Comparison of ENCODE assay signal across 16 mouse cellular contexts in the genomic region with DNA sequence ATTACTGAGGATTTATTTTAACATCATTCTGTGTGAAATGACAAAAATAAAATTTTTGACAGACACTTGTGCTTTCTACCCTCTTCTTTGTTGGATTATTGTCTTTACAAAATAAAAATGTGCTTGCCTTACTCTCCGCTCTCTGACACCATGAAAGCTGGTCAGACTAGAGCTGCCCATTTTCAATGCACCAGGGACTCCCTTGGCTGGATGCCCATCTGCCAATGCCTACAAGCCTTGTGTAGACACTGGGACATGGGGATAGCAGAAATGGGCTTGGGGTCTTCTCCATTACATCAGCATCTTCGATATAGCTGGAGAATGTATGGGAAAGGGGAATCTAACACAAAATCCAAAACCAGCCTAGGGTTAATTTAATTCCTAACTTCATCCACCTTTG. TPM values are rescaled to one million over a fixed set of nuclear protein-coding genes. Genes with fewer than 3 reads are reported as not detected.
"Had no signal": no experiment of that assay in that cellular context is flagged by ENCODE, and none has a peak within 500 bp of the region (broad histone marks: within the 10 kb centered on the region; RNA-seq: fewer than 3 reads in every experiment).

No protein-coding gene starts in this region.

- H3K4me1 ChIP-seq: limb, embryonic 10.5 days; liver, embryonic 15.5 days; stomach, embryonic 15.5 days had no signal

- ATAC-seq: lung, postnatal 0 days had no signal

- H3K9ac ChIP-seq: liver, embryonic 15.5 days; neural tube, embryonic 13.5 days; stomach, embryonic 15.5 days had no signal

- H3K4me2 ChIP-seq: liver, embryonic 11.5 days; liver, embryonic 15.5 days; stomach, embryonic 15.5 days had no signal

- H3K9me3 ChIP-seq: limb, embryonic 10.5 days; liver, embryonic 15.5 days; neural tube, embryonic 13.5 days; stomach, embryonic 15.5 days had no signal

- H3K36me3 ChIP-seq: limb, embryonic 10.5 days; liver, embryonic 15.5 days; neural tube, embryonic 13.5 days; stomach, embryonic 15.5 days had no signal

- DNase-seq: kidney, adult 8-10 months; kidney, postnatal 25 days; lung, adult 2 months; lung, postnatal 36 days; right cerebral cortex, postnatal 14 days; thymus, adult 2 months; thymus, postnatal 25 days had no signal

- H3K4me3 ChIP-seq: limb, embryonic 10.5 days; liver, embryonic 15.5 days; stomach, embryonic 15.5 days had no signal

- H3K27ac ChIP-seq: limb, embryonic 10.5 days; liver, embryonic 15.5 days; stomach, embryonic 15.5 days had no signal

- H3K27me3 ChIP-seq: liver, embryonic 15.5 days; neural tube, embryonic 13.5 days; stomach, embryonic 15.5 days had no signal

RNA-seq across cellular contexts. Expression of a gene that starts 14.0 kb away (rescaled TPM):
- total RNA-seq: megakaryocyte progenitor cell, adult 5-6 weeks; monocyte, adult 5-6 weeks had no signal
- polyA plus RNA-seq: testis, adult 2 months had no signal
